Mouse (Mus musculus): ENCODE data around the gene Nek1.

Gene Nek1

DNA sequence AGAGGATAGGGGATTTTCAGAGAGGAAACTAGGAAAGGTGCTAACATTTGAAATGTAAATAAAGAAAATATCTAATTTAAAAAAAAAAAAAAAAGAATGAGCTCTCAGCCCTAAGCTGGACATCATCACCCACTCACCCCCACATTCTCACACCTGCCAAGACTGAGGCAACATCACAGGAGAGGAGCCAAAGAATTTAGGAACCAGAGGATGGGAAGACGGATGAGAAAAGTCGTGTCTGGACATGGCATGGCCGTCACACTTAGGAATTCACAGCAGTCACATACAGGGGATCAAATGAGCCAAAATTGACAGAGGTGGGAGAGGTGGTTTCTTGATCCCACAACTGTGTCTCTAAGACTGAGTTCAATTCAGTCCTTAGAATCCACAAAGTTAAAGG is 165.5 kb downstream of the Nek1 start:
- no peak for DNase-seq (ENCODE audit: low read depth)

DNA sequence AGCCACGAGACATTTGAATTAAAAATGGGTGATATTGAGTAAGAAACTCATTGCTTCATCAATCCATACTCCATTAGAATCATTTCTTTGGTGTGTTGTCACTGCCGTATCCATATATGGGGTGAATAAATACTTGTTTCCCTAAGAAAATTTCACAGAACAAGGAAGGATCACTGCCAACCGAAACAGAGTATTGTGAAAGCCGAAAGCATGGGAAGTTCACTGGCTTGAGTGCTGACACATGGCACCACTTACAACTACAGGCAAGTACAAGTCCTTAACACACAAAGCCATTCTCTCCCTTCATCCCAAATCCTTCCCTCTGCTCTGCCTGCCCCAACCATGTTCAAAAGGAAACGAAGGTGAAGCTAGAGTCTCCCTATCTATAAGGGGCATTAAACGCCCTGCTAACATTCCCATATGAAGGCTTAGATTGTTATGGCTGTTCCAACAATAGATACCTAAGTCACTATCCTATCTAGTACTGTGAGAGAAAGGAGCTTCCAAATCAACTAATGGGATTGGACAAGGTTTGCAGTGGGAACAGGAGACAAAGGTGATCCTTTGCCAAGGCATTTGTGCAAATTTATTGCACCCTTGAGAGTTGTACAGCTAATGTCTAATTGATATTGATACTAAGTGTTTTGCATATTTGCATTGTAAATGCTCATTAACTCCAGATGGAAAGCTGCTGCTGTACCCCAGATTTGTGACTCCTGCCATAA is 168.6 kb downstream of the Nek1 start:
- DNase-seq (ENCODE audit: low read depth): no peak

DNA sequence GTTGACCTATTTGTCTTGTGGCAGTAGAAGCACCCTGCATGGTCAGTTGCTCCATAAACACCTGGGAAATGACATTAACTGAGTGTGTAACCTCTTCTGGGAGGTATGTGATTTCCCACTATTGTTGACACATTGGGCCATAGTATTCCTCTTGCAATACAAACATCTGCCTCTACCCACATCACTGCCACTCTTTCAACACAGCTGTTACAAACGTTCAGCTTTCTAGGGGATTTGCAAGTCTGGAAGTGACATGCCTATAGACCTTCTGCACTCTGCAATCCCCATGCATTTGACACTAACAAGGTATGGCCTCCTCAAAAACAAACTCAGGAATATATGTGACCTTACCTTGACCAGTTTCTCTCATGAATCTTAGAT is 169.2 kb downstream of the Nek1 start:
- DNase-seq (ENCODE audit: low read depth): no peak

DNA sequence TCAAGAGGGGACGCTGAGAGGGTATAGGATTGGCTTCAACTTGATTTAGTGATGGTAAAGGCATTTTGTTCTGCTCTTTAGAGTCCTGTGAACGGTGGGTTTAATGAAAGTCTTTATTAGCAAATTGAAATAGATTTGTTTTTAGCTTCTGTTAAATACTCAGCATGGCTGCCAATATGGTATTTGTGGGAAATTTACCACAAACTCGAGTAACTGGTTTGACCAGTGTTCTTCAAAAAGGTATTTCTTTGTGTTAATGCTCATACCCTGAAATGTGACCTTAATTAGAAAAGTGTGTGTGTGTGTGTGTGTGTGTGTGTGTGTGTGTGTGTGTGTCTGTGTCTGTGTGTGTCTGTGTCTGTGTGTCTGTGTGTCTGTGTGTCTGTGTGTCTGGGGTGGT is 178.6 kb downstream of the Nek1 start:
- DNase-seq (ENCODE audit: low read depth): no peak

DNA sequence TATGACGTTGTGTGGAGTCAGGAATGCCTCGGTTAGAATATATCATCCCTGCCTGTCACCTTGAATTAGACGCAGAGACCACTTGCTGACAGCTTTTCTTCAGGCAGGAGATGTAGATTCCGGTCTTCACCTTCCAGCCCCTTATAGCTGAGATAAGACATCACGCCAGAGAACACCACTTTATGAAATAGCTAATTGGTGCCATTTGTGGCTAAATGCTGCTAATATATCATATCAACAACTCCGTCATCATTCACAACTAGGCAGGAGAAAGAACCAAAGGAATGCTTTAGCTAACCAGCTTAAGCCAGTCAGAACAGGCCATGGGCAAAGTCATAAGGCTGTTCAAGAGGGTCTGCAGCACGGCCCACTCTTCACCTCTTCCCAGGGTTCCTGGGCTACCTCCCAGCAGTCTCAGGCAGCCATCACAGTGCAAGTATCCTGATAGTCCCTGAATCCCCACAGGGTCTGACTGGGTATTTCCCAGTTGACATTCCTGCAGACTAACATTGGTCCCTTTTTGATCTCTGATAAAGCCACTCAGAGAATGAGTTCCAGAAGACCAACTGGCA is 181.0 kb downstream of the Nek1 start:
- no peak for DNase-seq (ENCODE audit: low read depth)

DNA sequence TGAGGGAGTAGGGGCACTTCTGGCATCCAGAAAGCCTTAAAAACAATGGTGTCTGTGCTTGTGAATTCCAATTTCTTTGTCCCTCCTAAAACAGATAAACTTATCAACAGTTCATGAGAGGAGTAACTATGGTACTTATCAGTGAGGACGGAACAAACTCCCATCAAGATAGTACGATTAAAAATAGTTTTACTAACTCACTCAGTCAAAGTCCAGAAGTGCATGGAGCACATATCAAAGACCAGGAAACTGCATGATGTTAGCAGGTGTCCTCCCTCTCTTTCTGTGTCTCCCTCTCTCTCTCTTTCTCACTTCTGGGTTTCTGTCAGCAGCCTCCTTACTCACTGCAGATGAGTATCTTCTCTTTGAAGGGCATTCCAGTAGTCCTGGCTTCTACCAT is 182.9 kb downstream of the Nek1 start:
- DNase-seq (ENCODE audit: low read depth): no peak

DNA sequence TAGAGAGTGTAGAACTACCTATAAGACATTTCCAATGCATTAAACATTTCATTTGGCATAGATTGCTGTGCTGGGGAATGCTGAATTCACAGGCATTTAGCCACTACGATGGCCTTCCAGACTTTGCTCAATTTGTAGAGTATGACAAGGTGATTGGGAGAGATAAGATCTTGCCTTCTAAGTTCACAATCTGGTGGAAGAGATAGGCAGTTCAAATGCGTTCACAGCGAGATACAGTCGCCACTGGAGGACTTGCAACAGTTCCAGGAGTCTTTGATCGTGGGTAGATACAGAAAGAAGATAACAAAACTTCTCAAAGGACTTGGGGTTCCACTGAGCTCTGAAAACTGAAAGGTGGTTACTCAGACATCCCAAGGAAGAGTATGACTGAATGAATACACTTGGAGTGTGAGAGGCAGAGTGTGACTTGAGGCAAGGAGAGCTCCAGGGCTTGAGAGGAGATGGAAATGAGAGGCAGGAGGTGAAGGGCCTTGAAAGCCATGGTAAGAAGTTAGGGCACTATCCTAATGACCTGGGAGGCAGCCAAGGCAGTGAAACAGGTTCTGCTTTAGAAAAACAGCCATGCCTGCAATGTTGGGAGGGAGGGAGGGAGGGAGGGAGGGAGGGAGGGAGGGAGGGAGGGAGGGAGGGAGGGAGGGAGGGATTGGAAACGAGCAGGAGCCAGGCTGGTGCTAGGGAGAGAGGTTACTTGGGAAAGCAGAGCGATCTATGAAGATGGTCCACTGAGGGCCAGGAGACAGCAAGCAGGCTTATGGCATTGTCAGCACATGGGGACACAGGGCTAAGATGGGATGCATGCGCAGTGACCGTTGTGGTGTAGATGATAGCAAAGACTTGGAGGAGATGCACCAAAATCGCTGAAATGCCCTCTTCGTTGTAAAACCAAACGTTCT is 184.9 kb downstream of the Nek1 start:
- no peak for DNase-seq (ENCODE audit: low read depth)

DNA sequence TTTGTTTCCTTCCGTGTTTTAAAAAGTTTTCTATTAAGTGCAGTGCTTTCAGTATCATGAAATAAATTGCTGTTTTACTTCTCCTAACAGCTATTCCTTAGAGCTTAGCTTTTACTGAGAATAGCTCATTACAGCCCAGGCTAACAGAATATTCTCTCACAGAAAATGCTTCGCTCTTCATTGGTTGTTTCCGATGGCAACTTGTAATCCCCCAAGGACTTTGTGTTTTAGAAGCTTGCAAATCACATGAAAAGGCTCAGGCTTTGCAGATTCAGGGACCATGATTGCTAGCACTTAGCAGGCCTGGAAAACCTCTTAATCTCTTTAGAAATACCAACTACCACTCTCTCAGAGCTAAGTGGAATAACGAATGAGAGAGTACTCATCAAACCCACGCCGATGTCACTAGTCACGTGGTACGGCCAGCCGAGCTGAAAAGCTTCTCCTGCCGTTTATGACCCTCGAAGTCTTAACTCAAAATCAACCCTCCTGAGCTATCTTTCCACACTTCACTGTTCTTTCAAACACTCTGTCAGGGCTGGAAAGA is 185.7 kb downstream of the Nek1 start:
- no peak for DNase-seq (ENCODE audit: low read depth)

Measured in c-Kit-positive CD71-negative TER-119-negative erythroid progenitor cells, embryonic 14.5 days (primary cell).